8 mouse cellular contexts compared by ENCODE assay signal in the genomic region with DNA sequence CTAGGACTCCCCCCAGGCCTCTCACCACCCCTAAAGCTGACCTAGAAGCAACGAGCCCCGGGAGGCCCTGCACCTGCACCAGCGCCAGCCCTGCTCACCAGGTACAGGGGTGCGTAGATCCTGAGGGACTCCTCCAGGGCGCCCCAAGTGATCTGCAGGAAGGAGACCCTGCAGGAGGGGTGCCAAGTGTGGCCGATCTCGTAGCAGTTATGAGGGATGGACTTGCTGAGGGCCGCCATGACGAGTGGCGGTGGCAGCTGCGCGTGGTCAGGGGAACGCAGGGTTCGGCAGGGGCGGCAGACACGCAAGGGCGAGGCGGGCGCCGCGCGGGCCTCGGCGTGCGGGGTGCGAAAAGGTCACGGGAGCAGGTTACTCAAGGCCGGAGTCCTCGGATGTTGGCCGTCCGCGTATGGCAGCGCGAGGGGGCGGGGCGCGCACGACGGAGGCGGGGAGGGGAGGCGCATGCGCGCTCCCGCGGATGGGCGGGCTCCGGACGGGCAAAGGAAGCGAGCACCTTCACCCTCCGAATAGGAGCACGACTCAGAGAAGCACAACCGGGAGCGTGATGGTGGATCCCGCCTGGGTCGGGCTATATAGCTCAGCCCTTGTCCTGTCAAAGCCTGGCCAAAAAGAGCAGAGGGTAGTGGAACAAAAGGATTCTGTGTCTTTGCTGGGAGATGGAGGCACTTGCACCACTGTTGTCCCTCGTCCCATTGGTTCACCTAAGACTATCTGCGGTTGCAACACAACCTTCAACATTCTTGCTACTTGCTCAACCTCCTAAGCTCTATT.
DNase-seq lines count a peak whose midpoint lies in the region; ATAC-seq and TF ChIP-seq lines count a peak whose summit lies in the region.

No protein-coding gene starts in this region.

- peak overlapping the region; percentile 52 for H3K27ac ChIP-seq in heart, embryonic 12.5 days (ENCODE audit: poor library complexity, severe bottlenecking)
- peak overlapping the region; percentile 50; the same call in 1 of the 2 replicates for H3K27ac ChIP-seq in kidney, postnatal 0 days
- peak overlapping the region; percentile 66; the same call in 1 of the 2 replicates for H3K27ac ChIP-seq in liver, embryonic 11.5 days (ENCODE audit: low read depth, low read length)
- peak overlapping the region; percentile 66; the same call in 1 of the 2 replicates for H3K27ac ChIP-seq in stomach, embryonic 14.5 days (ENCODE audit: low read length)

- H3K9ac ChIP-seq in heart, embryonic 12.5 days: peak overlapping the region; percentile 95
- H3K9ac ChIP-seq in kidney, postnatal 0 days (ENCODE audit: low read depth, low read length): peak overlapping the region; percentile 74
- peak overlapping the region; percentile 89 for H3K9ac ChIP-seq in liver, embryonic 11.5 days (ENCODE audit: low read depth, low read length)
- peak overlapping the region; percentile 69 for H3K9ac ChIP-seq in stomach, embryonic 14.5 days (replicated peaks; ENCODE audit: low read depth, low read length)

- peak overlapping the region; percentile 89 for H3K4me3 ChIP-seq in heart, embryonic 12.5 days
- H3K4me3 ChIP-seq in kidney, postnatal 0 days (replicated peaks; ENCODE audit: low read depth, low read length): peak overlapping the region; percentile 77
- peak overlapping the region; percentile 94 for H3K4me3 ChIP-seq in liver, embryonic 11.5 days (ENCODE audit: low read depth, low read length)
- peak overlapping the region; percentile 98 for H3K4me3 ChIP-seq in stomach, embryonic 14.5 days (ENCODE audit: low read depth, low read length)

- ATAC-seq in erythroblast, adult 5-6 weeks (replicated peaks; ENCODE audit: low FRiP score, poor library complexity, severe bottlenecking): peak; percentile 97
- ATAC-seq in heart, embryonic 12.5 days (ENCODE audit: insufficient number of reproducible peaks, low FRiP score): peak; percentile 96
- peak; percentile 93 for ATAC-seq in kidney, postnatal 0 days (replicated peaks; ENCODE audit: low FRiP score, low read depth)
- ATAC-seq in liver, embryonic 11.5 days (replicated peaks; ENCODE audit: low FRiP score): peak; percentile 93
- ATAC-seq in stomach, embryonic 14.5 days (ENCODE audit: insufficient number of reproducible peaks, insufficient read depth, low FRiP score, low read depth): peak; percentile 90

- peak; percentile 94 to 95 for DNase-seq in B cell, adult 2 months
- DNase-seq in brain, adult 2 months (ENCODE audit: low read depth, low spot score): peak; percentile 95
- DNase-seq in kidney, postnatal 0 days (ENCODE audit: low spot score): peak; percentile 90
- DNase-seq in liver, embryonic 11.5 days (ENCODE audit: low spot score): peak; percentile 92
- peak; percentile 94 for DNase-seq in naive thymus-derived CD4-positive, alpha-beta T cell, adult 2 months (ENCODE audit: low read depth)

- WGBS in heart, embryonic 12.5 days: under 1% methylated on average over 57 of the region's 57 CpGs
- under 1% methylated on average over 55 of the region's 57 CpGs for WGBS in kidney, postnatal 0 days
- WGBS in liver, embryonic 11.5 days: under 1% methylated on average over 55 of the region's 57 CpGs
- under 1% methylated on average over 57 of the region's 57 CpGs for WGBS in stomach, embryonic 14.5 days

- H3K36me3 ChIP-seq in heart, embryonic 12.5 days: no peaks in the 10 kb centered on the region
- H3K36me3 ChIP-seq in kidney, postnatal 0 days (ENCODE audit: insufficient read depth, low read length): no peaks in the 10 kb centered on the region
- H3K36me3 ChIP-seq in liver, embryonic 11.5 days (ENCODE audit: control insufficient read depth, insufficient read depth, low read length): no peaks in the 10 kb centered on the region
- no peaks in the 10 kb centered on the region for H3K36me3 ChIP-seq in stomach, embryonic 14.5 days (ENCODE audit: control insufficient read depth, insufficient read depth, low read length)

- no peaks in the 10 kb centered on the region for H3K27me3 ChIP-seq in heart, embryonic 12.5 days (replicated peaks)
- H3K27me3 ChIP-seq in kidney, postnatal 0 days (ENCODE audit: insufficient read depth, low read length): no peaks in the 10 kb centered on the region
- no peaks in the 10 kb centered on the region for H3K27me3 ChIP-seq in liver, embryonic 11.5 days (replicated peaks; ENCODE audit: control insufficient read depth, insufficient read depth, low read length)
- no peaks in the 10 kb centered on the region for H3K27me3 ChIP-seq in stomach, embryonic 14.5 days (ENCODE audit: control insufficient read depth, insufficient read depth, low read length)

- H3K9me3 ChIP-seq in heart, embryonic 12.5 days (replicated peaks): no peaks in the 10 kb centered on the region
- H3K9me3 ChIP-seq in kidney, postnatal 0 days (replicated peaks; ENCODE audit: low read length): no peaks in the 10 kb centered on the region
- no peaks in the 10 kb centered on the region for H3K9me3 ChIP-seq in liver, embryonic 11.5 days (ENCODE audit: control insufficient read depth, low read length)
- no peaks in the 10 kb centered on the region for H3K9me3 ChIP-seq in stomach, embryonic 14.5 days (ENCODE audit: control insufficient read depth, low read depth, low read length)

- peak overlapping the region; percentile 97 for H3K4me2 ChIP-seq in heart, embryonic 12.5 days
- H3K4me2 ChIP-seq in kidney, postnatal 0 days (ENCODE audit: low read length): peak overlapping the region; percentile 94
- H3K4me2 ChIP-seq in liver, embryonic 11.5 days: peak overlapping the region; percentile 86
- H3K4me2 ChIP-seq in stomach, embryonic 14.5 days (replicated peaks; ENCODE audit: low read depth, low read length): peak overlapping the region; percentile 93

- H3K4me1 ChIP-seq in heart, embryonic 12.5 days (replicated peaks): peaks cover 22% of the 10 kb centered on the region
- peaks cover 10% of the 10 kb centered on the region; the same call in 1 of the 2 replicates for H3K4me1 ChIP-seq in kidney, postnatal 0 days (replicated peaks; ENCODE audit: insufficient read depth, low read length)
- peaks cover 12% of the 10 kb centered on the region for H3K4me1 ChIP-seq in liver, embryonic 11.5 days (replicated peaks; ENCODE audit: control insufficient read depth, insufficient read depth, low read length)
- H3K4me1 ChIP-seq in stomach, embryonic 14.5 days (ENCODE audit: control insufficient read depth, insufficient read depth, low read length): peaks cover 13% of the 10 kb centered on the region; the same call in 1 of the 2 replicates

- no peak for TF ChIP-seq CTCF in kidney, postnatal 0 days (IDR thresholded peaks at IDR 0.05; ENCODE audit: low read depth)

Comparison
In these comparisons a context has a peak if more than half of its experiments do, and no peak if none do; other contexts are left out.
1. Peak in every context shown above with its lines: DNase-seq, ATAC-seq, H3K4me3 ChIP-seq and H3K27ac ChIP-seq.